Mouse (Mus musculus): ENCODE measurements at regions not wholly inside any gene's neighbourhood (a gene's known extent, or its start where the extent isn't known, plus 50 kb on each side); places are given as distances from the start of the nearest gene placed in this dataset.

- no peak for ATAC-seq (ENCODE audit: low FRiP score)
- Histone ChIP-seq H3K9ac (replicated peaks) (no peak overlapping the region), H3K4me3 (replicated peaks) (no peak overlapping the region), H3K9me3 (replicated peaks) (no peaks in the 10 kb centered on the region), H3K36me3 (no peaks in the 10 kb centered on the region), H3K27ac (replicated peaks) (no peak overlapping the region), H3K4me2 (no peak overlapping the region), H3K4me1 (peaks cover 15% of the 10 kb centered on the region), H3K27me3 (replicated peaks) (no peaks in the 10 kb centered on the region)
- WGBS: 29% methylated on average over 4 of the region's 4 CpGs
Measured at GRCm38 (mm10) chr14:80172799-80173484, 189.1 kb downstream of the Olfm4 start.

- Histone ChIP-seq H3K4me1 (0 out of 2 replicates have a peak, but pooled peaks cover 6% of the 10 kb centered on the region), H3K27ac (replicated peaks) (0 out of 2 replicates have a peak overlapping the region, but pooled peaks have one; percentile 11), H3K4me3 (replicated peaks) (no peak overlapping the region), H3K36me3 (no peaks in the 10 kb centered on the region), H3K4me2 (no peak overlapping the region), H3K9me3 (replicated peaks) (no peaks in the 10 kb centered on the region), H3K9ac (replicated peaks) (no peak overlapping the region), H3K27me3 (replicated peaks) (no peaks in the 10 kb centered on the region)
- 17% methylated on average over 6 of the region's 6 CpGs for WGBS
- ATAC-seq (ENCODE audit: low FRiP score): peak; percentile 53; the same call in 1 of the 2 replicates
Measured at GRCm38 (mm10) chr14:80176464-80176863, 192.6 kb downstream of the Olfm4 start.

GRCm38 (mm10) chr14:80195041-80195440 lies 211.2 kb downstream of the Olfm4 start:
- H3K36me3 ChIP-seq: no peaks in the 10 kb centered on the region
- WGBS: 37% methylated on average over 2 of the region's 2 CpGs
- no peak overlapping the region for H3K4me3 ChIP-seq (replicated peaks)
- no peak overlapping the region for H3K9ac ChIP-seq (replicated peaks)
- H3K27me3 ChIP-seq (replicated peaks): no peaks in the 10 kb centered on the region
- H3K4me1 ChIP-seq: no peaks in the 10 kb centered on the region
- no peaks in the 10 kb centered on the region for H3K9me3 ChIP-seq (replicated peaks)
- H3K4me2 ChIP-seq: no peak overlapping the region
- ATAC-seq (ENCODE audit: low FRiP score): no peak
- no peak overlapping the region for H3K27ac ChIP-seq (replicated peaks)

GRCm38 (mm10) chr14:80212916-80213315 lies 229.0 kb downstream of the Olfm4 start:
- no peak overlapping the region for H3K4me3 ChIP-seq (replicated peaks)
- no peaks in the 10 kb centered on the region for H3K36me3 ChIP-seq
- peak overlapping the region; percentile 13; the same call in 1 of the 2 replicates for H3K27ac ChIP-seq (replicated peaks)
- no peak overlapping the region for H3K4me2 ChIP-seq
- H3K9ac ChIP-seq (replicated peaks): no peak overlapping the region
- H3K27me3 ChIP-seq (replicated peaks): 0 out of 2 replicates have a peak, but pooled peaks cover 6% of the 10 kb centered on the region
- H3K4me1 ChIP-seq: peaks cover 15% of the 10 kb centered on the region; the same call in 1 of the 2 replicates
- ATAC-seq (ENCODE audit: low FRiP score): peak; percentile 84
- WGBS: 36% methylated on average over 2 of the region's 2 CpGs
- H3K9me3 ChIP-seq (replicated peaks): no peaks in the 10 kb centered on the region

GRCm38 (mm10) chr14:80213666-80214065 lies 229.8 kb downstream of the Olfm4 start:
- Histone ChIP-seq H3K4me1 (peaks cover 15% of the 10 kb centered on the region; the same call in 1 of the 2 replicates), H3K9me3 (replicated peaks) (no peaks in the 10 kb centered on the region)
- 19% methylated on average over 9 of the region's 9 CpGs for WGBS

GRCm38 (mm10) chr14:80215960-80216552 lies 232.2 kb downstream of the Olfm4 start:
- ATAC-seq (ENCODE audit: low FRiP score): peak; percentile 50; the same call in 1 of the 2 replicates
- Histone ChIP-seq H3K9ac (replicated peaks) (no peak overlapping the region), H3K36me3 (no peaks in the 10 kb centered on the region), H3K27ac (replicated peaks) (no peak overlapping the region), H3K4me3 (replicated peaks) (no peak overlapping the region), H3K4me2 (no peak overlapping the region), H3K9me3 (replicated peaks) (no peaks in the 10 kb centered on the region), H3K4me1 (peaks cover 15% of the 10 kb centered on the region; the same call in 1 of the 2 replicates), H3K27me3 (replicated peaks) (0 out of 2 replicates have a peak, but pooled peaks cover 6% of the 10 kb centered on the region)
- WGBS: 11% methylated on average over 6 of the region's 6 CpGs

More at GRCm38 (mm10) chr14:80213666-80214065, 229.8 kb downstream of the Olfm4 start:
- Histone ChIP-seq H3K36me3 (no peaks in the 10 kb centered on the region), H3K27me3 (replicated peaks) (0 out of 2 replicates have a peak, but pooled peaks cover 6% of the 10 kb centered on the region), H3K9ac (replicated peaks) (no peak overlapping the region), H3K27ac (replicated peaks) (no peak overlapping the region), H3K4me3 (replicated peaks) (no peak overlapping the region), H3K4me2 (no peak overlapping the region)
- no peak for ATAC-seq (ENCODE audit: low FRiP score)

- no peak for ATAC-seq (ENCODE audit: low FRiP score)
- no peaks in the 10 kb centered on the region for H3K4me1 ChIP-seq
- no peak overlapping the region for H3K4me2 ChIP-seq
- H3K9ac ChIP-seq (replicated peaks): no peak overlapping the region
- H3K36me3 ChIP-seq: no peaks in the 10 kb centered on the region
- no peaks in the 10 kb centered on the region for H3K27me3 ChIP-seq (replicated peaks)
- no peak overlapping the region for H3K27ac ChIP-seq (replicated peaks)
- no peak overlapping the region for H3K4me3 ChIP-seq (replicated peaks)
- H3K9me3 ChIP-seq (replicated peaks): no peaks in the 10 kb centered on the region
- 92% methylated on average over 3 of the region's 3 CpGs for WGBS
Measured at GRCm38 (mm10) chr14:80232066-80232465, 248.2 kb downstream of the Olfm4 start.

GRCm38 (mm10) chr14:80232976-80233375 lies 249.1 kb downstream of the Olfm4 start:
- no peaks in the 10 kb centered on the region for H3K4me1 ChIP-seq
- no peak overlapping the region for H3K9ac ChIP-seq (replicated peaks)
- H3K4me3 ChIP-seq (replicated peaks): no peak overlapping the region
- no peak overlapping the region for H3K4me2 ChIP-seq
- H3K36me3 ChIP-seq: no peaks in the 10 kb centered on the region
- no peak for ATAC-seq (ENCODE audit: low FRiP score)
- H3K9me3 ChIP-seq (replicated peaks): no peaks in the 10 kb centered on the region
- H3K27ac ChIP-seq (replicated peaks): no peak overlapping the region
- no peaks in the 10 kb centered on the region for H3K27me3 ChIP-seq (replicated peaks)
- 59% methylated on average over 3 of the region's 3 CpGs for WGBS

GRCm38 (mm10) chr14:80237136-80237535 lies 253.3 kb downstream of the Olfm4 start:
- no peak for ATAC-seq (ENCODE audit: low FRiP score)
- Histone ChIP-seq H3K4me2 (no peak overlapping the region), H3K9me3 (replicated peaks) (no peaks in the 10 kb centered on the region), H3K4me1 (no peaks in the 10 kb centered on the region), H3K9ac (replicated peaks) (no peak overlapping the region), H3K4me3 (replicated peaks) (no peak overlapping the region), H3K36me3 (no peaks in the 10 kb centered on the region), H3K27me3 (replicated peaks) (no peaks in the 10 kb centered on the region), H3K27ac (replicated peaks) (no peak overlapping the region)

- ATAC-seq (ENCODE audit: low FRiP score): no peak
- H3K9me3 ChIP-seq (replicated peaks): no peaks in the 10 kb centered on the region
- 91% methylated on average over 2 of the region's 2 CpGs for WGBS
- H3K27ac ChIP-seq (replicated peaks): no peak overlapping the region
- no peak overlapping the region for H3K4me3 ChIP-seq (replicated peaks)
- H3K36me3 ChIP-seq: no peaks in the 10 kb centered on the region
- no peak overlapping the region for H3K9ac ChIP-seq (replicated peaks)
- H3K4me1 ChIP-seq: no peaks in the 10 kb centered on the region
- H3K4me2 ChIP-seq: no peak overlapping the region
- no peaks in the 10 kb centered on the region for H3K27me3 ChIP-seq (replicated peaks)
Measured at GRCm38 (mm10) chr14:80237552-80237951, 253.7 kb downstream of the Olfm4 start.

GRCm38 (mm10) chr14:80244640-80245302 lies 260.9 kb downstream of the Olfm4 start:
- no peak overlapping the region for H3K4me3 ChIP-seq (replicated peaks)
- H3K27me3 ChIP-seq (replicated peaks): no peaks in the 10 kb centered on the region
- H3K4me1 ChIP-seq: no peaks in the 10 kb centered on the region
- no peak overlapping the region for H3K4me2 ChIP-seq
- H3K9ac ChIP-seq (replicated peaks): no peak overlapping the region
- no peaks in the 10 kb centered on the region for H3K9me3 ChIP-seq (replicated peaks)
- H3K36me3 ChIP-seq: no peaks in the 10 kb centered on the region
- H3K27ac ChIP-seq (replicated peaks): no peak overlapping the region
- WGBS: 87% methylated on average over 4 of the region's 4 CpGs
- no peak for ATAC-seq (ENCODE audit: low FRiP score)

GRCm38 (mm10) chr14:80247575-80247974 lies 263.7 kb downstream of the Olfm4 start:
- no peak overlapping the region for H3K4me3 ChIP-seq (replicated peaks)
- no peak for ATAC-seq (ENCODE audit: low FRiP score)
- no peak overlapping the region for H3K9ac ChIP-seq (replicated peaks)
- H3K36me3 ChIP-seq: no peaks in the 10 kb centered on the region
- no peaks in the 10 kb centered on the region for H3K4me1 ChIP-seq
- no peaks in the 10 kb centered on the region for H3K9me3 ChIP-seq (replicated peaks)
- H3K4me2 ChIP-seq: no peak overlapping the region
- WGBS: 87% methylated on average over 2 of the region's 2 CpGs
- H3K27ac ChIP-seq (replicated peaks): no peak overlapping the region
- no peaks in the 10 kb centered on the region for H3K27me3 ChIP-seq (replicated peaks)

All from neural tube, embryonic 15.5 days (tissue).